Mouse (Mus musculus) monocyte, adult 5-6 weeks (primary cell): ENCODE data around the gene Catsperg1. TPM values are rescaled to one million over a fixed set of nuclear protein-coding genes. Genes with fewer than 3 reads are reported as not detected.
"Not testable (repeated sequence)": the region's sequence is repeated elsewhere in the genome, so short reads cannot be mapped to it uniquely, and the experiment has no call there.

Experiments used
- ATAC-seq: fragments of 153-309, 156-312 bp; replicated peaks from 2 replicates; pipeline ENCODE4 v1.8.0; 2017; ENCODE audit warnings: mild to moderate bottlenecking; ENCODE audit not compliant: low TSS enrichment, insufficient number of reproducible peaks, severe bottlenecking, poor library complexity, low FRiP score
- total RNA-seq: library from RNA; stranded (forward); fragments of 200-1000, 200-491, 200-594 nt; gene quantifications from 3 replicates; pipeline ENCODE4 v1.2.3, GENCODE M21; 2017

The Catsperg1 gene
- 0.85 to 1.6 TPM in 2 of 3 replicates, not detected in the other for total RNA-seq

- ATAC-seq: no peak
These were observed at the start of gene Catsperg1 for GRCm38 (mm10) chr7:29213675-29214082. Gene Catsperg1 (minus strand): TSS chr7:29214035.

GRCm38 (mm10) chr7:29262151-29262550 is 48.3 kb upstream of the Catsperg1 start:
- no peak for ATAC-seq

GRCm38 (mm10) chr7:29259781-29260730 is 46.2 kb upstream of the Catsperg1 start:
- no peak for ATAC-seq

GRCm38 (mm10) chr7:29257368-29257767 is 43.5 kb upstream of the Catsperg1 start:
- no peak for ATAC-seq

- ATAC-seq: no peak
These were observed 42.0 kb upstream of the Catsperg1 start for GRCm38 (mm10) chr7:29255875-29256274.

GRCm38 (mm10) chr7:29253842-29254241 is 40.0 kb upstream of the Catsperg1 start:
- ATAC-seq: no peak

GRCm38 (mm10) chr7:29251166-29251565 is 37.3 kb upstream of the Catsperg1 start:
- no peak for ATAC-seq

- ATAC-seq: no peak
These were observed 34.5 kb upstream of the Catsperg1 start, which contains the start of gene 2200002D01Rik for GRCm38 (mm10) chr7:29248261-29248841. Gene 2200002D01Rik (minus strand): TSS chr7:29248466.

GRCm38 (mm10) chr7:29247706-29248105 is 33.9 kb upstream of the Catsperg1 start:
- ATAC-seq: no peak

GRCm38 (mm10) chr7:29247314-29247700 is 33.5 kb upstream of the Catsperg1 start:
- 0 out of 2 replicates have a peak, but pooled peaks have one; percentile 40 for ATAC-seq

GRCm38 (mm10) chr7:29246619-29247313 is 32.9 kb upstream of the Catsperg1 start:
- ATAC-seq: no peak

- ATAC-seq: no peak
These were observed 32.2 kb upstream of the Catsperg1 start for GRCm38 (mm10) chr7:29246015-29246414.

- ATAC-seq: no peak
These were observed 31.0 kb upstream of the Catsperg1 start for GRCm38 (mm10) chr7:29244732-29245416.

GRCm38 (mm10) chr7:29238019-29238967 is 24.5 kb upstream of the Catsperg1 start, which contains the start of gene Yif1b:
Gene Yif1b (plus strand): TSS chr7:29238329.
- ATAC-seq: peak; percentile 98

- ATAC-seq: not testable (repeated sequence)
These were observed 23.8 kb upstream of the Catsperg1 start for GRCm38 (mm10) chr7:29237596-29237995.

- ATAC-seq: no peak
These were observed 22.8 kb upstream of the Catsperg1 start for GRCm38 (mm10) chr7:29236593-29236992.

- ATAC-seq: no peak
These were observed 20.8 kb upstream of the Catsperg1 start for GRCm38 (mm10) chr7:29234661-29235060.

GRCm38 (mm10) chr7:29233745-29234144 is 19.9 kb upstream of the Catsperg1 start:
- ATAC-seq: no peak
